Mouse (Mus musculus) mouse trophoblast stem cell (cell line): ENCODE measurements around the gene 1700102P08Rik.

Experiments
- in situ Hi-C, 2 experiments: fragments of 300-500 bp; cut with MseI, MboI; formaldehyde crosslinking; loops; 2 replicates in 1 of 2; 3 replicates in 1 of 2; pipeline ENCODE4 v1.15.1; 2025

Gene 1700102P08Rik

GRCm38 (mm10) chr9:108392676-108393075 lies at the start of gene 1700102P08Rik:
1700102P08Rik (plus strand) TSS chr9:108392805.
- in situ Hi-C loops, result no loop called here

GRCm38 (mm10) chr9:108343331-108343730 lies 49.3 kb upstream of the 1700102P08Rik start:
- in situ Hi-C loops, result no loop called here

- in situ Hi-C loops, result no loop called here
These were observed 48.8 kb upstream of the 1700102P08Rik start for GRCm38 (mm10) chr9:108343835-108344234.

GRCm38 (mm10) chr9:108344471-108344870 lies 48.1 kb upstream of the 1700102P08Rik start:
- in situ Hi-C loops, result no loop called here

DNA sequence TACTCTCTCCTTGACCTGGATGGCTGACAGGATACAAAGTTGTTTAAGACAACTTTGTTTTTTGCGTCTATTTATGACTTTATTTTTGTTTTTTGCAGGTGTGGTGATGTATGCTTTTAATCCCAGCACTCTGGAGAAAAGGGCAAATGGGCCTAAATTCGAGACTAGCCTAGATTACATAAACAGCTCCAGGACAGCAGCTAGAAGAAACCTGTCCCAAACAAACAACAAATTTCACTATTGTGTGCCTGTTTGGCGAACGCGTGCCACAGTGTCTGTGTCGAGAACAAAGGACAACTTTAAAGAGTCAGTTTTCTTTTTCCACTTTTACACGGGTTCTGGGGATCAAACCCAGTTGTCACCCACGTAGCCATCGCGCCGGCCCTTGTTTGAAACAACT lies 45.6 kb upstream of the 1700102P08Rik start:
- in situ Hi-C loops, result no loop called here

- in situ Hi-C loops, result no loop called here
These were observed 44.9 kb upstream of the 1700102P08Rik start, which contains the start of gene Usp4 for GRCm38 (mm10) chr9:108347540-108348289. Usp4 (plus strand) TSS chr9:108347853.

DNA sequence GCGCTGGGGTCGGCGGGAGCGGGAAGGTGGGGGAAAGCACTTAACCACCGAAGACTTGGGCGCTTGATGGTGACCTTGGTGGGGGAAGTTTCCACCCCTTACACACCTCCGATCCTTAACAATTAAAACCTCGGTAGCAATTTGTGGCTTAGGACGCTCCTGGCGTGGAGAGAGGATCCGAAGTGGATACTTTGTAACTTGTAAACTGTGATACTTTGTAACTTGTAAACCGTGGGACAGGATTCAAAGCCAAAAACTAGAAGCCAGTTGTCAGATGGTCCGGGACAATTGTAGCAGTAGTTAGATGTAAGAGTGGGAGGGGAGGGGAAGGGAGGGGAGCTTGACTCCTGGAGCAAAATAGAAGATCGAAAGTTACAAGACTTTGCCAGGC lies 44.3 kb upstream of the 1700102P08Rik start:
- in situ Hi-C loops, result no loop called here

- in situ Hi-C loops, result no loop called here
These were observed 42.9 kb upstream of the 1700102P08Rik start for GRCm38 (mm10) chr9:108349727-108350126.

- in situ Hi-C loops, result no loop called here
These were observed 14.4 kb upstream of the 1700102P08Rik start for GRCm38 (mm10) chr9:108378234-108378633.

- in situ Hi-C loops, result no loop called here
These were observed 13.9 kb upstream of the 1700102P08Rik start for GRCm38 (mm10) chr9:108378736-108379135.

- in situ Hi-C loops, result no loop called here
These were observed 13.3 kb upstream of the 1700102P08Rik start for GRCm38 (mm10) chr9:108379294-108379693.

- in situ Hi-C loops, result no loop called here
These were observed 11.2 kb upstream of the 1700102P08Rik start for GRCm38 (mm10) chr9:108381382-108381781.

- in situ Hi-C loops, result no loop called here
These were observed 7.6 kb upstream of the 1700102P08Rik start for GRCm38 (mm10) chr9:108385006-108385405.

DNA sequence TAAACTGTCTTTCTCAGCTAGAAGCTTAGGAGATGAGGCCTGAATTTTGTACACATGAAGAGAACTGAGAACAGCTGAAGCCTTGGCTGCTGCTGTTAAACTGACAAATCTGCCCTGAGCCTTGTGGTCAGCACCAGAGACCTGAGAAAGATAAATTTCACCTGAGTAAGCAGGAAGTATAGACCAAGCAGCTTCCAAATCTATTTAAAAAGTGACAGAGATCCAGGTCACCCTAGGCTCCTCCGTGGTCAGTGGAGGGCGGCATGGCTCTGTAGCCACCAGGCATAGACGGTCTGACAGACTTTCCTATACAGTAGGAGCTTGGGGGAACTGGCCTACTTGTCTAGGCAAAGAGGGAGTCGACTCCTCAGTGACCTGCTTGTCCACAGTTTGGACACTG lies 5.8 kb upstream of the 1700102P08Rik start:
- in situ Hi-C loops, result no loop called here

DNA sequence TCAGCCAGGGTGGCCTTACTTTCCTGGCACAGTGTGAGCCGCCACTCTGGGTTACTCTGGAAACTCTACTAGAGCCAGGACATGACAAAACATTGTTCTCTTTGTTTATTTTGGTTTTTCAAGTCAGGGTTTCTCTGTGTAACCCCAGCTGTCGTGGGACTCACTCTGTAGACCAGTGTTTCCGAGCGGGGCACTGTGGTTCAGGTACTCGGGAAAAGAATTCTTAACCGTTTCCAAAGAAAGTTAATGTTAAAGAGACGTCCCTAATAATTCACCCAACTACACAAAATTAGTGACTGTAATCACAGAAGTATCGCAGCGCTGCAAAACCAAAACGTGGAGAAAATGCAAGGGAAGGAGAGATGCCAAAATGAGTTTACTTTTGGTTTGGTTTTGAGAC lies 4.0 kb upstream of the 1700102P08Rik start:
- in situ Hi-C loops, result no loop called here

DNA sequence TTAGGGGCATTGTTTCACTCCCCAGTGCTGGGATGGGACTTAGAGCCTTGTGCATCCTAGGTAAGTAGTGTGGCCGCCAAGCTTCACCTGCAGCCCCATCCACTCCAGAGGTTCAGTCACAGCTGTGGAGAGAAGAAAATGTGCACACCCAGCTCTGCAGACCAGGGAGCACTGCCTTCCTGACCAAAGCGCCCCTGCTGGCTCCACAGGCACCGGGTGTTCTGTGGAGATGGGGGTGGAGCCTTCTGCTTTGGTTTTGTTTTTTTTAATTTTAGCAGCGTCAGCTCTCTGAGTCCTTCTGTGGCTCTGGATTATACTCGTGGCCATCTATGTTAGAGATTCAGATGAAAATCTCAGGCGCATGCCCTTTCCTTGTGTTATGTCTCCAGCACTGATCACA lies 3.4 kb upstream of the 1700102P08Rik start:
- in situ Hi-C loops, result no loop called here

DNA sequence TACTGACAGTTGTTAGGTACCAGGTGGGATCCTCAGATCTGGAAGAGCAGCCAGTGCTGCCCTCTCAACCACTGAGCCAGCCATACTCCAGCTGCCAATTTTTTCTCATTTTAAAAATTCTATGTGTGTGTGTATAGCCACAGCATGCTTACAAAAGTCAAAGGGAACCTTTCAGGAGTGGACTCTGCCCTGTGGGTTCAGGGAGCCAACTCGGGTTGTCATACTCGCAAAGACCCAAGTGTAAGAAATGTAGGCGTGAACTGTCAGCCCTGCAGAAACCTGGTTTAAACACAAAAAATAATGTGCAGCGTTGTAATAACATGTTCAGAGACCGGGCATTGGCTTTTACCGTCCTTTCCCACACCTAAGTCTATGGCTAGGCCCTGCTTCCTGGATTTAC lies 1.6 kb downstream of the 1700102P08Rik start:
- in situ Hi-C loops, result no loop called here

- in situ Hi-C loops, result no loop called here
These were observed 2.8 kb downstream of the 1700102P08Rik start for GRCm38 (mm10) chr9:108395427-108395826.

DNA sequence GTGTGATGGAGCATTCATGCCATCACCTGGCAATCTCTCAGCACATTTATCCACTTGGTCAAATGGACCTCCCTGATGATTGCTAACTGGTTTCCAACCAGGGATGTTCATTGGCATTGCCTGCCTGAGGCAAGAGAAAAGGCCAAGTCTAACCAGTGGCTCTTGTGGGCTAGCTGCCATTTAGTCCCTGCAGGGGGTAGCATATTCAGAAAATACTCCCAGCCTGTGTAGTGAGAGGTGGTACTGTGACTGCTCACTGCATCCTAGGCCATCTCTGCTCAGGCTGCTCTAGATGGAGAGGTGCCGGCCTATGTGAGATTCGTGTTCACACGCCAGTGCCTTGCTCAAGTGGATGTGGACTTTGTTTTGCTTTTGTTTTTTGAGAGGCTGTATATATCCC lies 5.7 kb downstream of the 1700102P08Rik start:
- in situ Hi-C loops, result no loop called here

- in situ Hi-C loops, result no loop called here
These were observed 8.8 kb downstream of the 1700102P08Rik start for GRCm38 (mm10) chr9:108401186-108401960.

GRCm38 (mm10) chr9:108403081-108403480 lies 10.5 kb downstream of the 1700102P08Rik start:
- in situ Hi-C loops, result no loop called here

- in situ Hi-C loops, result no loop called here
These were observed 11.8 kb downstream of the 1700102P08Rik start for GRCm38 (mm10) chr9:108404451-108404850.

GRCm38 (mm10) chr9:108409535-108409934 lies 16.9 kb downstream of the 1700102P08Rik start:
- in situ Hi-C loops, result no loop called here
